Mouse (Mus musculus) heart, adult 2 months (tissue): ENCODE measurements around the gene Srms. TPM values are rescaled to one million over a fixed set of nuclear protein-coding genes. Genes with fewer than 3 reads are reported as not detected.

ENCODE experiments used
- DNase-seq, 2 experiments: peaks; one replicate each; pipeline ENCODE4 v3.0.0; 2021
- H3K27ac ChIP-seq: fragments of 200-600 bp; 2 replicates; pipeline ENCODE4 v1.8.1; 2022
- H3K27me3 ChIP-seq: fragments of 200-500 bp; 2 replicates; pipeline ENCODE4 v1.6.1; 2012; ENCODE audit warnings: mild to moderate bottlenecking, low read length, inconsistent platforms, mixed read lengths; ENCODE audit not compliant: control insufficient read depth, insufficient read depth
- H3K36me3 ChIP-seq: fragments of 200-500 bp; 2 replicates; pipeline ENCODE4 v1.6.1; 2012; ENCODE audit warnings: low read length, inconsistent platforms; ENCODE audit not compliant: control insufficient read depth, insufficient read depth
- H3K4me1 ChIP-seq: fragments of 200-500 bp; 2 replicates; pipeline ENCODE4 v1.6.1; 2011; ENCODE audit warnings: low read length; ENCODE audit not compliant: control insufficient read depth, insufficient read depth
- H3K4me3 ChIP-seq: fragments of 200-600 bp; 2 replicates; pipeline ENCODE4 v1.8.1; 2022
- H3K79me2 ChIP-seq: fragments of 200-500 bp; replicated peaks from 2 replicates; pipeline ENCODE4 v1.6.1; 2012; ENCODE audit warnings: mild to moderate bottlenecking, inconsistent platforms, low read length, moderate library complexity, mixed read lengths; ENCODE audit not compliant: control insufficient read depth, insufficient read depth
- H3K9ac ChIP-seq: fragments of 200-500 bp; 2 replicates; pipeline ENCODE4 v1.6.1; 2012; ENCODE audit warnings: low read depth, mild to moderate bottlenecking, control low read depth, inconsistent platforms, low read length, mixed read lengths
- CTCF ChIP-seq: fragments of 200-600 bp; IDR thresholded peaks from 2 replicates; pipeline ENCODE4 v1.8.1; 2022; ENCODE audit warnings: antibody characterized with exemption, mild to moderate bottlenecking, moderate library complexity
- EP300 ChIP-seq: fragments of 200-500 bp; IDR thresholded peaks from 2 replicates; pipeline ENCODE4 v1.6.1; 2011; ENCODE audit warnings: low read depth, low read length, control low read depth; ENCODE audit not compliant: insufficient read depth
- POLR2A ChIP-seq: fragments of 200-500 bp; IDR thresholded peaks from 2 replicates; pipeline ENCODE4 v1.6.1; 2011; ENCODE audit warnings: mild to moderate bottlenecking, low read depth, low read length, control low read depth; ENCODE audit not compliant: insufficient read depth
- WGBS: fragments of 180-500 bp; shearing (Covaris S2); methylation state at CpG from one replicate; pipeline ENCODE4 v1.1.7; 2018; 5-methylcytosine and 5-hydroxymethylcytosine counted together
- intact Hi-C: fragments of 180-260 bp; cut with DNase I; formaldehyde crosslinking; loops from one replicate; pipeline ENCODE4 v1.15.1; 2025
- polyA plus RNA-seq: library from polyadenylated mRNA; depleted of rRNA; stranded (reverse); fragments of >200 nt; gene quantifications from 2 replicates; pipeline ENCODE4 v1.2.3, GENCODE M21; 2012; rRNA removed
- total RNA-seq, 2 experiments: library from RNA; stranded (reverse); gene quantifications; 2 replicates each; pipeline ENCODE4 v1.2.3; 2021

Gene Srms
- total and polyA plus RNA-seq, 3 experiments: 0.44 to 0.59 (median 0.59) TPM

DNA sequence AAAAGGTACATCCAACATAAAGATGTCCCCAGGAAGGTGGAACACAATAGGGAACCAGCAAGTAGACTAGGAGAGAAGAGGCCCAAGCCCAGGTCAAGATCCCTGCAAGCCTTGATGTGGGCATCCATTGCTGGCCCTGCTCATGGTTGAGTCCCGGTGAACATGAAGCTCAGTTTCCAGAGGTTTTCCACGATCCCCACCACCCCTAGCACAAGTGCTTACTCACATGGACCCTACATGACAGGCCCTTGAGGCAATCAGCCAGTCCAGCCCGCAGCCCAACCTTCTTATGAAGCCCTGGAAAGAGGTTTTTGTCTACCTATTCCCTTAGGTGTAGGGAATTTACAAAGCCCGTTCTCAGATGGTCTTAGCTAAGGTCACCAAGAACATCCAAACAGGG, 55.8 kb downstream of the Srms start:
- Histone ChIP-seq H3K79me2 (no peaks in the 10 kb centered on the region), H3K36me3 (no peaks in the 10 kb centered on the region), H3K27me3 (peaks cover 3% of the 10 kb centered on the region; the same call in 1 of the 2 replicates), H3K27ac (peak overlapping the region; percentile 96), H3K9ac (no peak overlapping the region; the same call in 1 of the 2 replicates), H3K4me3 (peak overlapping the region; percentile 61), H3K4me1 (peaks cover 15% of the 10 kb centered on the region)
- DNase-seq: peak; percentile 21 to 47
- intact Hi-C loops: loop anchor here (10.0 kb wide), 1 partner anchor 438 kb away; the partner anchor contains the start of genes Prpf6, Samd10 and Zfp512b
- 68% methylated on average over 4 of the region's 4 CpGs for WGBS
- no peak for TF ChIP-seq CTCF
- no peak for TF ChIP-seq POLR2A
- TF ChIP-seq EP300: no peak

DNA sequence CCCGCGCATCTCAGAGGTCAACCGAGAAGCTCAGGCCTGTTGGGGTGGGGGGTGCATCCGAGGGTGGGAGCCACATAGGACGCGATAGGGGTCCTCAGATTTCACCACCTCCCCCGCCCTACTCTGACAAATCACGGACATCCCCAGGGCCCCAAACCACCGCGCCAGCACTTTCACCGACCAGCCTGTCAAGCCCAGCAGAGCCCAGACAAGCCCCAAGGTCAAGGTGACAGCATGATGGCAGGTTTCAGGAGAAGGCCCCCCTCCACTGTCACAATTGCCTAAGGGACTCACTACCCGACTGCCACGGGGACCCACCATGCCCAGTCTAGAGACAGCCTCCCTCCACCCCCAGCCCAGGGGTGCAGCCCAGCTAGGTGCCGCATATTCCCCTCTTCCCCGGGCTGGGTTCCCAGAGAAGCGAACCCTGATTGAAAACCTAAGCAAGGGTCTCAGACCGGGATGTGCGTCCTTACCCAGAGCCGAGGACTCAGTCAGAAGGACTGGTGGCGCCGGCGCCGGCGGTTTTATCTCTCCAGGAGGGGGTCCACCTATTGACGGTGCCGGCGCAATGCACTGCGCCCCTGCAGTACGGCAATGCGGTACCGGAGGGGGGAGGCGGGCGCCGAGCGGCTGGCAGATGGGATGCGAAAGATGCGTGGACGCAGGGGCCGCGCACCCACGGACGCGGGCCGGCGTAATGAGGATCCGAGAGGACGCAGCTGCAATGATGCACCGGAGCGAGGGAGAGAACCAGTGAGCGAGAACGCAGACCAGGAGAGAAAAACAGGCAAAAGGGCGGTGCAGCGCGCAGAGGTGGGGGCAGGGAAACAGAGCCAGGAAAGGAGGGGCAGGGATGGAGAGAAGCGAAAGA, 56.5 kb downstream of the Srms start, which contains the start of gene Eef1a2:
Gene Eef1a2 (minus strand): TSS at position 767 of the 874 bp plus-strand sequence.
- H3K4me3 ChIP-seq: peak within 1 kb of the TSS; percentile 61
- TF ChIP-seq POLR2A: peak; percentile 74
- peak; percentile 49 for TF ChIP-seq CTCF
- no peak for TF ChIP-seq EP300
- peak within 1 kb of the TSS; percentile 96 for H3K27ac ChIP-seq
- intact Hi-C loops: loop anchor here (10.0 kb wide), 1 partner anchor 438 kb away; the partner anchor contains the start of genes Prpf6, Samd10 and Zfp512b
- peaks cover 3% of the 10 kb centered on the region; the same call in 1 of the 2 replicates for H3K27me3 ChIP-seq
- peaks cover 16% of the 10 kb centered on the region for H3K4me1 ChIP-seq
- peaks cover 5% of the 10 kb centered on the region; the same call in 1 of the 2 replicates for H3K36me3 ChIP-seq
- peak; percentile 72 to 74 for DNase-seq
- peak within 1 kb of the TSS; percentile 92 for H3K9ac ChIP-seq
- H3K79me2 ChIP-seq: no peaks in the 10 kb centered on the region
- 4% methylated on average over 55 of the region's 55 CpGs for WGBS

DNA sequence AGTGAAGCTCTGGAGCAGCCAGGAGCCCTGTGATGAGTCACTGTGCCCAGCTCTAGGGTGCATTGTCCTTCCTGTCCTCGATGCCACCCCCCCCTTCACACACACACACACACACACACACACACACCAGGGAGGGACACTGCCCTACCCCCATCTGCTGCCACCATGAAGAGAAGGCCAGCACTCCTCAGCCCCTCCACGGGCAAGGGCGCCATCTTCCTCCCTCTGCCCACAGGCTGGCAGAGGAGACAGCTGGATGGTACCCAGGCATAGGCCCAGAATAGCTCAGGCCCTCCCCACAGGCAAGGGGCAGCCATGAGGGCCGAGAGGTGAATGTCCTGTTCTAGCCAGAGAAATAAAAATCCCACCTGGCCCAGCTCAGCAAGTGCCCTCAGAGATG, 57.2 kb downstream of the Srms start:
- 54% methylated on average over 4 of the region's 4 CpGs for WGBS
- peaks cover 6% of the 10 kb centered on the region; the same call in 1 of the 2 replicates for H3K36me3 ChIP-seq
- DNase-seq: peak; percentile 53 to 63
- H3K4me1 ChIP-seq: peaks cover 17% of the 10 kb centered on the region
- peak overlapping the region; percentile 92 for H3K9ac ChIP-seq
- peak overlapping the region; percentile 96 for H3K27ac ChIP-seq
- H3K79me2 ChIP-seq: no peaks in the 10 kb centered on the region
- intact Hi-C loops: loop anchor here (10.0 kb wide), 1 partner anchor 439 kb away; the partner anchor contains the start of genes Prpf6, Samd10 and Zfp512b
- no peak; the same call in 1 of the 2 replicates for TF ChIP-seq POLR2A
- TF ChIP-seq CTCF: no peak
- no peak for TF ChIP-seq EP300
- peak overlapping the region; percentile 61 for H3K4me3 ChIP-seq
- H3K27me3 ChIP-seq: peaks cover 3% of the 10 kb centered on the region; the same call in 1 of the 2 replicates

Other genes starting within 250 kb of the Srms start
- 10 to 100 TPM; 28.8 to 32.2 TPM for gene Arfgap1, start 246.0 kb downstream of the Srms start, total RNA-seq
- gene Arfgap1, start 246.0 kb downstream of the Srms start, polyA plus RNA-seq: 31.9 and 41.4 TPM in 2 replicates
- under 1 TPM; 0.23 to 0.44 TPM for gene Col20a1, start 226.7 kb downstream of the Srms start, total RNA-seq
- gene Col20a1, start 226.7 kb downstream of the Srms start, polyA plus RNA-seq: 1.2 and 2.0 TPM in 2 replicates
- not detected for gene Chrna4, start 169.6 kb downstream of the Srms start, total RNA-seq
- not detected in 2 replicates for gene Chrna4, start 169.6 kb downstream of the Srms start, polyA plus RNA-seq
- gene Kcnq2, start 77.9 kb downstream of the Srms start, total RNA-seq: under 1 TPM in 1 of 2 experiments, not detected in 1; 0.05 TPM
- gene Kcnq2, start 77.9 kb downstream of the Srms start, polyA plus RNA-seq: 0.23 TPM in 2 replicates
- 1,000 to 10,000 TPM; 1,434 to 1,646 TPM for gene Eef1a2, start 56.2 kb downstream of the Srms start, total RNA-seq
- gene Eef1a2, start 56.2 kb downstream of the Srms start, polyA plus RNA-seq: 1,031 and 1,150 TPM in 2 replicates
- 10 to 100 TPM; 47.5 to 57.7 TPM for gene Ppdpf, start 25.9 kb downstream of the Srms start, total RNA-seq
- gene Ppdpf, start 25.9 kb downstream of the Srms start, polyA plus RNA-seq: 81.2 and 82.4 TPM in 2 replicates
- gene Ptk6, start 10.4 kb downstream of the Srms start, total RNA-seq: under 1 TPM in 1 of 2 experiments, not detected in 1; 0.07 TPM
- gene Ptk6, start 10.4 kb downstream of the Srms start, polyA plus RNA-seq: 0.03 TPM in 1 of 2 replicates, not detected in the other
- not detected for gene Fndc11, start 6.8 kb upstream of the Srms start, total RNA-seq
- 0.29 and 0.43 TPM in 2 replicates for gene Fndc11, start 6.8 kb upstream of the Srms start, polyA plus RNA-seq
- 10 to 100 TPM in 1 of 2 experiments, 1 to 10 TPM in 1; 9.2 to 11.2 TPM for gene Helz2, start 28.8 kb upstream of the Srms start, total RNA-seq
- gene Helz2, start 28.8 kb upstream of the Srms start, polyA plus RNA-seq: 14.1 and 19.4 TPM in 2 replicates
- 10 to 100 TPM in 1 of 2 experiments, 1 to 10 TPM in 1; 8.5 to 10.2 TPM for gene Gmeb2, start 74.8 kb upstream of the Srms start, total RNA-seq
- 9.4 and 12.7 TPM in 2 replicates for gene Gmeb2, start 74.8 kb upstream of the Srms start, polyA plus RNA-seq
- gene Stmn3, start 101.3 kb upstream of the Srms start, total RNA-seq: under 1 TPM; 0.29 to 0.32 TPM
- gene Stmn3, start 101.3 kb upstream of the Srms start, polyA plus RNA-seq: 0.37 and 1.6 TPM in 2 replicates
- 10 to 100 TPM in 1 of 2 experiments, 1 to 10 TPM in 1; 8.3 to 10.6 TPM for gene Rtel1, start 106.6 kb upstream of the Srms start, total RNA-seq
- gene Rtel1, start 106.6 kb upstream of the Srms start, polyA plus RNA-seq: 21.9 and 29.6 TPM in 2 replicates
- gene Zgpat, start 151.7 kb upstream of the Srms start, total RNA-seq: 10 to 100 TPM; 18.7 to 18.9 TPM
- 21.0 and 31.5 TPM in 2 replicates for gene Zgpat, start 151.7 kb upstream of the Srms start, polyA plus RNA-seq
- gene Arfrp1, start 152.2 kb upstream of the Srms start, total RNA-seq: 10 to 100 TPM; 50.7 to 52.3 TPM
- 42.3 and 69.5 TPM in 2 replicates for gene Arfrp1, start 152.2 kb upstream of the Srms start, polyA plus RNA-seq
- gene Lime1, start 166.9 kb upstream of the Srms start, total RNA-seq: 1 to 10 TPM; 5.0 to 5.2 TPM
- gene Lime1, start 166.9 kb upstream of the Srms start, polyA plus RNA-seq: 21.7 and 21.8 TPM in 2 replicates
- gene Zbtb46, start 246.2 kb upstream of the Srms start, total RNA-seq: 10 to 100 TPM; 10.7 to 13.2 TPM
- gene Zbtb46, start 246.2 kb upstream of the Srms start, polyA plus RNA-seq: 8.3 and 14.9 TPM in 2 replicates